Mouse (Mus musculus) thymus, adult 2 months (tissue): ENCODE measurements around the gene Kbtbd12. TPM values are rescaled to one million over a fixed set of nuclear protein-coding genes. Genes with fewer than 3 reads are reported as not detected.

Source experiments
- DNase-seq: peaks from one replicate; pipeline ENCODE4 v3.0.0; 2021
- H3K27ac ChIP-seq: fragments of 200-500 bp; 2 replicates; pipeline ENCODE4 v1.5.1; 2012; ENCODE audit warnings: low read length, control low read depth; ENCODE audit not compliant: control insufficient read depth, insufficient read depth
- H3K27me3 ChIP-seq: fragments of 200-500 bp; 2 replicates; pipeline ENCODE4 v1.6.1; 2012; ENCODE audit warnings: mild to moderate bottlenecking, low read length, moderate library complexity, mixed read lengths; ENCODE audit not compliant: control insufficient read depth, insufficient read depth
- H3K36me3 ChIP-seq: fragments of 200-500 bp; 2 replicates; pipeline ENCODE4 v1.6.1; 2012; ENCODE audit warnings: mild to moderate bottlenecking, low read length, moderate library complexity; ENCODE audit not compliant: control insufficient read depth, insufficient read depth
- H3K4me1 ChIP-seq: fragments of 200-500 bp; replicated peaks from 2 replicates; pipeline ENCODE4 v1.6.1; 2012; ENCODE audit warnings: low read length; ENCODE audit not compliant: control insufficient read depth, insufficient read depth
- H3K4me3 ChIP-seq: fragments of 200-500 bp; 2 replicates; pipeline ENCODE4 v1.5.1; 2012; ENCODE audit warnings: mild to moderate bottlenecking, low read length, control low read depth, moderate library complexity; ENCODE audit not compliant: control insufficient read depth, insufficient read depth
- CTCF ChIP-seq: fragments of 200-500 bp; IDR thresholded peaks from 2 replicates; pipeline ENCODE4 v1.5.1; 2012; ENCODE audit warnings: mild to moderate bottlenecking, control low read depth, low read length, moderate library complexity, borderline replicate concordance; ENCODE audit not compliant: control insufficient read depth, poor library complexity, insufficient read depth; ENCODE audit errors: extremely low read depth
- POLR2A ChIP-seq: fragments of 200-500 bp; IDR thresholded peaks from 2 replicates; pipeline ENCODE4 v1.6.1; 2012; ENCODE audit warnings: mild to moderate bottlenecking, low read length, control low read depth, moderate library complexity; ENCODE audit not compliant: control insufficient read depth, poor library complexity, insufficient read depth; ENCODE audit errors: extremely low read depth
- WGBS: fragments of 180-500 bp; shearing (Covaris S2); methylation state at CpG from one replicate; pipeline ENCODE4 v1.1.7; 2018; 5-methylcytosine and 5-hydroxymethylcytosine counted together
- polyA plus RNA-seq: library from polyadenylated mRNA; depleted of rRNA; stranded (reverse); fragments of >200 nt; gene quantifications from 2 replicates; pipeline ENCODE4 v1.2.3, GENCODE M21; 2012

Gene Kbtbd12
- polyA plus RNA-seq, 1 experiment = 1.1 TPM

GRCm38 (mm10) chr6:88523451-88523850 is 114.3 kb downstream of the Kbtbd12 start:
- Histone ChIP-seq H3K4me1 (peaks cover 10% of the 10 kb centered on the region), H3K27ac (no peak overlapping the region), H3K4me3 (no peak overlapping the region), H3K27me3 (no peaks in the 10 kb centered on the region), H3K36me3 (no peaks in the 10 kb centered on the region)
- 93% methylated on average over 3 of the region's 3 CpGs for WGBS
- TF ChIP-seq POLR2A (no peak), CTCF (no peak)
- DNase-seq = no peak

- H3K4me3 ChIP-seq = peak overlapping the region; percentile 37
- H3K36me3 ChIP-seq = no peaks in the 10 kb centered on the region
- TF ChIP-seq POLR2A = no peak
- TF ChIP-seq CTCF = no peak
- WGBS = 22% methylated on average over 3 of the region's 3 CpGs
- H3K4me1 ChIP-seq = peaks cover 10% of the 10 kb centered on the region
- peak overlapping the region; percentile 58 for H3K27ac ChIP-seq
- no peak for DNase-seq
- no peaks in the 10 kb centered on the region for H3K27me3 ChIP-seq
These were observed 114.7 kb downstream of the Kbtbd12 start for GRCm38 (mm10) chr6:88523043-88523442.

GRCm38 (mm10) chr6:88522606-88523005 is 115.1 kb downstream of the Kbtbd12 start:
- H3K27ac ChIP-seq = peak overlapping the region; percentile 58
- H3K4me1 ChIP-seq = peaks cover 15% of the 10 kb centered on the region
- no peaks in the 10 kb centered on the region for H3K36me3 ChIP-seq
- 23% methylated on average over 3 of the region's 3 CpGs for WGBS
- TF ChIP-seq CTCF (no peak), POLR2A (0 out of 2 replicates have a peak, but pooled peaks have one; percentile 17)
- H3K27me3 ChIP-seq = no peaks in the 10 kb centered on the region
- H3K4me3 ChIP-seq = peak overlapping the region; percentile 37
- DNase-seq = no peak

GRCm38 (mm10) chr6:88521821-88522220 is 115.9 kb downstream of the Kbtbd12 start:
- H3K4me3 ChIP-seq = no peak overlapping the region
- TF ChIP-seq POLR2A = no peak
- TF ChIP-seq CTCF = no peak
- H3K36me3 ChIP-seq = no peaks in the 10 kb centered on the region
- H3K27ac ChIP-seq = no peak overlapping the region
- 98% methylated on average over 7 of the region's 7 CpGs for WGBS
- no peak for DNase-seq
- H3K27me3 ChIP-seq = no peaks in the 10 kb centered on the region
- peaks cover 20% of the 10 kb centered on the region for H3K4me1 ChIP-seq

- under 1% methylated on average over 80 of the region's 80 CpGs for WGBS
- peak within 1 kb of the TSS; percentile 83 for H3K4me3 ChIP-seq
- H3K27ac ChIP-seq = peak within 1 kb of the TSS; percentile 60
- TF ChIP-seq CTCF (peak; percentile 49; the same call in 1 of the 2 replicates), POLR2A (peak; percentile 92)
- peaks cover 10% of the 10 kb centered on the region for H3K36me3 ChIP-seq
- no peaks in the 10 kb centered on the region for H3K27me3 ChIP-seq
- H3K4me1 ChIP-seq = peaks cover 20% of the 10 kb centered on the region
- peak; percentile 95 for DNase-seq
These were observed 119.1 kb downstream of the Kbtbd12 start, which contains the start of gene Sec61a1 for GRCm38 (mm10) chr6:88518404-88519263. Gene Sec61a1, minus strand, starts transcription at chr6:88518905.

GRCm38 (mm10) chr6:88517701-88518403 is 119.9 kb downstream of the Kbtbd12 start:
- Histone ChIP-seq H3K27me3 (no peaks in the 10 kb centered on the region), H3K4me1 (peaks cover 17% of the 10 kb centered on the region), H3K27ac (peak overlapping the region; percentile 40), H3K36me3 (peaks cover 18% of the 10 kb centered on the region), H3K4me3 (peak overlapping the region; percentile 82)
- 10% methylated on average over 18 of the region's 18 CpGs for WGBS
- TF ChIP-seq CTCF (no peak), POLR2A (no peak)
- no peak for DNase-seq
